Mouse (Mus musculus) megakaryocyte, embryonic 14.5 days (primary cell): ENCODE results near the gene C1ra.
"Not testable (repeated sequence)": the region's sequence is repeated elsewhere in the genome, so short reads cannot be mapped to it uniquely, and the experiment has no call there.

Source experiments
- FLI1 ChIP-seq: IDR thresholded peaks from 2 replicates; pipeline ENCODE4 v1.6.1; 2012; ENCODE audit warnings: low read length, inconsistent platforms, mixed read lengths
- GATA1 ChIP-seq: IDR thresholded peaks from 3 replicates; pipeline ENCODE4 v1.6.1; 2012; ENCODE audit warnings: mixed read lengths, low read length, inconsistent platforms, borderline replicate concordance

DNA sequence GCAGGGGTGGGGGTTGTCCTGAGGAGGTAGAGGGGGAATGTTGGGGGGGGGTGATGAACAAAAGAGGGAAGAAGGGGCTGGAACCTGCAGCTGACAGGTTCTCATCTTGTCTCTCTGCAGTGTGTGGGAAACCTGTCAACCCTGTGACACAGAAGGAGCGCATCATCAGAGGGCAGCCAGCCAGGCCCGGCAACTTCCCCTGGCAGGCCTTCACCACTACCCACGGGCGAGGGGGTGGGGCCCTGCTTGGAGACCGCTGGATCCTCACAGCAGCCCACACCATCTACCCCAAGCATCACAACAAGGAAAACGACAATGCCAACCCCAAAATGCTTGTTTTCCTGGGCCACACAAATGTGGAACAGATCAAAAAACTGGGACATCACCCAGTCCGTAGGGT lies 9.9 kb downstream of the C1ra start:
- TF ChIP-seq FLI1, GATA1: not testable (repeated sequence)
